Mouse (Mus musculus) lung, embryonic 14.5 days (tissue): ENCODE results near the gene Krt222. TPM values are rescaled to one million over a fixed set of nuclear protein-coding genes. Genes with fewer than 3 reads are reported as not detected.

Source experiments
- ATAC-seq: fragments of 200-750 bp; cut with Nextera tagmentation; 2 replicates; pipeline ENCODE4 v1.8.0; 2017; ENCODE audit warnings: mild to moderate bottlenecking, moderate TSS enrichment, moderate library complexity; ENCODE audit not compliant: insufficient read depth
- DNase-seq: peaks from one replicate; pipeline ENCODE4 v3.0.0-alpha.2; 2015
- H3K27ac ChIP-seq: fragments of 300-500 bp; sonication (generic); 2 replicates; pipeline ENCODE4 v1.5.1; 2014; ENCODE audit warnings: low read depth, mild to moderate bottlenecking, moderate library complexity
- H3K27me3 ChIP-seq: fragments of 300-500 bp; sonication (generic); 2 replicates; pipeline ENCODE4 v1.6.1; 2014; ENCODE audit warnings: low read length, control low read depth; ENCODE audit not compliant: insufficient read depth
- H3K36me3 ChIP-seq: fragments of 300-500 bp; sonication (generic); 2 replicates; pipeline ENCODE4 v1.6.1; 2014; ENCODE audit warnings: control low read depth; ENCODE audit not compliant: insufficient read depth
- H3K4me1 ChIP-seq: fragments of 300-500 bp; sonication (generic); 2 replicates; pipeline ENCODE4 v1.6.1; 2014; ENCODE audit warnings: antibody characterized with exemption, control low read depth; ENCODE audit not compliant: insufficient read depth
- H3K4me2 ChIP-seq: fragments of 300-500 bp; sonication (generic); 2 replicates; pipeline ENCODE4 v1.6.1; 2014; ENCODE audit warnings: mild to moderate bottlenecking
- H3K4me3 ChIP-seq: fragments of 300-500 bp; sonication (generic); 2 replicates; pipeline ENCODE4 v1.5.1; 2014; ENCODE audit warnings: low read depth, low read length
- H3K9ac ChIP-seq: fragments of 300-500 bp; sonication (generic); 2 replicates; pipeline ENCODE4 v1.6.1; 2014
- H3K9me3 ChIP-seq: fragments of 300-500 bp; sonication (generic); 2 replicates; pipeline ENCODE4 v1.6.1; 2016; ENCODE audit warnings: low read depth, low read length, control low read depth
- CTCF ChIP-seq: IDR thresholded peaks from 2 replicates; pipeline ENCODE4 v1.5.1; 2016; ENCODE audit warnings: antibody characterized with exemption, low read depth
- WGBS: fragments of 180-500 bp; shearing (Covaris S2); extraction: QIAGEN DNeasy Blood & Tissue Kit; methylation state at CpG from one replicate; pipeline ENCODE4 v1.1.7; 2014; 5-methylcytosine and 5-hydroxymethylcytosine counted together
- polyA plus RNA-seq: library from polyadenylated mRNA; unstranded; fragments of >200 nt; fragmentation: Nextera tagmentation; extraction: Ambion mirVana; gene quantifications from 2 replicates; pipeline ENCODE4 v1.2.1, GENCODE M21; 2014

Krt222 gene
- polyA plus RNA-seq, 1 experiment from 2014 or later = 0.14 TPM

DNA sequence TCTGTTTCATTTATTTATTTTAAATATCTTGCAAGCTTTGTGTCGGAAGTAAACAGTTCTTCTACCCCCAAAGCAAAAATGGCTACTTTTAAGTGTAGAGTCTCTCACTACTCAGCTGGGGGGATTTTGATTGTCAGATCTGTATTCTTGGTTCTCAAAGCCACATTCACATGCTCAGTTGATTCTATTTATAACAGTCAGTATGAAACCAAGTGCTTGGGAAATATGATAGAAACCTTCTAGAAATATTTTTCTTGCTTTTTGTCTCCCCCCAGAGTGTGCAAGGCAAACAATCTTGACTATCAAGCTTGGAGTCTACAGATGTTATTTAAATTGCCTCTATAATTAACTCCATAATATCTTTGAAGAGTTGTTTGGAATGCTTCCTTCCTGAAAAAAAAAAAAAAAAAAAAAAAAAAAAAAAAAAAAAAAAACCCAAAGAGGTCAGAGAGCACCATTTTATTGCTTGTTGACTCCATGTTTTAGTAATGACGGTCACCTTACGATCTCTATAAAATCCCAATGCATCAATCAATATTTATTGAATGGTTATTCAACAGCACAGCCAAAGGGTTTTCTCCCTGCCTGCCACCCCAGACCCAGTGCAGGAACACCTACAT is 575 bp downstream of the Krt222 start:
- WGBS = 46% methylated on average over 3 of the region's 3 CpGs
- Histone ChIP-seq H3K36me3 (no peaks in the 10 kb centered on the region), H3K27me3 (no peaks in the 10 kb centered on the region), H3K27ac (no peak overlapping the region), H3K4me2 (peak overlapping the region; percentile 54), H3K9ac (no peak overlapping the region; the same call in 1 of the 2 replicates), H3K9me3 (no peaks in the 10 kb centered on the region), H3K4me1 (no peaks in the 10 kb centered on the region), H3K4me3 (peak overlapping the region; percentile 17)
- TF ChIP-seq CTCF = no peak
- ATAC-seq (no peak), DNase-seq (no peak)

DNA sequence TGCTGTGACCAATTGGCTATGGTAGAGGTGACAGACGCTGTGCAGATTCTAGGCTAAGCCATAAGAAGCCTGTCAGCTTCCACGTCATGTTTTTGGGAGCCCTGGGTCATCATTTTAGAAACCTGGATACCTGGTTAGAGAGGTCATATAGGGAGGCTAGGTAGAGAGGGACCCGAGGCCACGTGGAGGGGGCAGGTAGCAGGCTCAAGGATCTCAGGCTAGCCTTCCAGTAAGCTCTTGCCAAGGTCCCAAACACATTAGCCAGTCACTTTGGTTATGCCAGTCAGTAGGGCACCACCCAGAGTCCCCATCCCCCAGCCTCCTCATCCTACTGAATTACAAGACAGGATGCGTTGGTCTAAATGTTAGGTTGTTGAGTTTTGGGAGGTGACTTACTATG is 1.8 kb downstream of the Krt222 start:
- Histone ChIP-seq H3K27ac (no peak overlapping the region), H3K4me3 (no peak overlapping the region), H3K36me3 (no peaks in the 10 kb centered on the region), H3K27me3 (no peaks in the 10 kb centered on the region), H3K4me1 (no peaks in the 10 kb centered on the region), H3K9ac (no peak overlapping the region), H3K4me2 (no peak overlapping the region), H3K9me3 (no peaks in the 10 kb centered on the region)
- WGBS = 64% methylated on average over 5 of the region's 5 CpGs
- DNase-seq (no peak), ATAC-seq (no peak)
- TF ChIP-seq CTCF = no peak

DNA sequence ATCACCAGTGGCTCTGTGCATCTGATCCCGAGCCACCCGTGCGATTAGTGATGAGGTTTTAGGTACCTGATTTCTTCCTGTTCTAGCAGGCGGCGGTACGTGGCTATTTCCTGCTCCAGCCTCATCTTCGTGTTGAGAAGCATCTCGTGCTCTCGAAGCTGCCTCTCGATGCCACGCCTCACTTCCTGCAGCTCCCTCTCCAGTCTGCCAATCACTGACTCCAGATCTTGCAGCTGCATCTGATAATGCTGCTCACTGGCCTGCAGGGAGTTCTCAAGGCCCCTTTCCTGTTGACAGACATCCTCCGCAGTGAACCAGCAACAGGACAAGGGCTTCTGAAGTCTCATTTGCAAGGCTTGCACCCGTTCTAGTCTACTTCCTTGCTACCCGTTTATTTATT is 5.4 kb downstream of the Krt222 start:
- H3K4me2 ChIP-seq = no peak overlapping the region
- H3K4me1 ChIP-seq = no peaks in the 10 kb centered on the region
- H3K9ac ChIP-seq = no peak overlapping the region
- no peak overlapping the region for H3K4me3 ChIP-seq
- no peaks in the 10 kb centered on the region for H3K36me3 ChIP-seq
- no peak for TF ChIP-seq CTCF
- H3K27ac ChIP-seq = no peak overlapping the region
- DNase-seq = peak; percentile 16
- no peaks in the 10 kb centered on the region for H3K9me3 ChIP-seq
- 52% methylated on average over 14 of the region's 14 CpGs for WGBS
- ATAC-seq = no peak
- no peaks in the 10 kb centered on the region for H3K27me3 ChIP-seq

DNA sequence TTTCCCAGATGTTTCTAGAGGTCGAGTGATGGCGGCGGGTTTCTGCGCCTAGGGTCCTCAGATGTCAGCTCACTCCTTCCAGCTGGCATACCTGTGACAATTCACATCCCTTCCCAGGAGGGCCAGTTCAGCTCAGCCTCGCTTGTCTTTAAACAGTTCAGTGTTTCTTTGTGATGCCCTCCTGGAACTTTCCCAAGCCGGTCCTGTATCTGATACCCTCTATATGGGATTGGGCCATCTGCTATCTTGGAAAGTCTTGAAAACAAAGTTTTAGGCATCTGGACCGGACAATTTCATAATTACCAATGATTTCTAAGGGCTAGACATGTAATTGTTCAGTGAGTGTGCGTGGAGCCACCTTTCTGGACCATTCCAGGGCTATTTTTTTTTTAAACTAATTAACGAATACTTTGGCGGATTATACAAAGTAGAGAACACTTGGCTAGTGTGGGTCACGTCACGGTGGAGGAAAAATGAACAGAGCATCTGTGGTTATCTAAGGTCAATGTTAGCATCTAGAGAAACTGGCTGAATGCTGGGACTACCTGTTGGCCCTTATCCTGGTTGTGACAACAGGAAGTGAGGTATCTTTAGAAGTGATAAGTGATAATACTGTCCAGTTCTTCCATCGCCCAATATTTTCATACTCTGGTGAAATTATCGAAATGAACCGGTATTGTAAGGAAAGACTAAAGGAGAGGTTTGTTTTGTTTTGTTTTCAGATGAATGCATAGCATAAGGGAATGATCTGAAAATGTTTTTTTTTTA is 12.7 kb downstream of the Krt222 start:
- ATAC-seq (peak; percentile 37; the same call in 1 of the 2 replicates), DNase-seq (peak; percentile 15)

DNA sequence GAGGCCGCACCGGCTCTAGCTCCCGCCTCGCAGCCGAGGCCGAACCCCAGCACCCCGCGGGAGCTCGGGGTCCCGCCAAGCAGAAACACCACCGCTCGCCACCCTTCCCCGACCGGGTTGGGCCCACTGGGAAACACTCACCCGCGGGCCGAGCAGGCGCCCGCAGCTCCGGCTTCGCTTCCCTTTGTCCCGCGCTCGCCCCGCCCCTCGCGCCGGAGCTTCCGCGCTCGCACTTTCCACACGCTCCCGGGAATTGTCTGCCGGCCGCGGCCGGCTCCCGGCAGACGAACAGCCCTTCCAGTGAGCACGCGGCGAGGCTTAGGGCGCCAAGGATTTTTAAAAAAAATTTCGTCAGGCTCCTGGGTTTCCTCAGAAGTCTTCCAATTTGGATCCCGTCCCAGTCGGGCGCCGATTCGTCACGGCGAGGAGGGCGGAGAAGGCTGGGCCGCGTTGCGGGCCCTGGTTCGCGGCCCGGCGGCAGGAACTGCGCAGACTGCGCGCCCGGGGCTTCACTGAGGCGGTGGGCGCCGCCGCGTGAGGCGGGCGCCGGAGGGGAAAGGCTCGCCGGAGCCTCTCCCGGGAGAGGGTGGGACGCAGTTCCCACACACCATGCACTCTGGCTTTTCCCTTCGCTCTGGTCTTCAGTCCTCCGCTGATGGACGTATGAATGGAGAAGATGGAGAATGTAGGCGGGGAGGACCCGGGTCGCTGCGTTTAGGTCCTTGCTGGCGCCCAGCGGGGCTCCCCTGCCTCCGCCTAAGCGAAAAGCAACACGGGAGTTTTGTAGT is 13.4 kb downstream of the Krt222 start, which contains the start of gene Smarce1:
TSS of gene Smarce1 (minus strand) at position 757 of the 788 bp plus-strand sequence.
- H3K4me2 ChIP-seq = peak within 1 kb of the TSS; percentile 83
- under 1% methylated on average over 87 of the region's 87 CpGs for WGBS

More for the DNA sequence above, 12.7 kb downstream of the Krt222 start:
- Histone ChIP-seq H3K9me3 (no peaks in the 10 kb centered on the region), H3K36me3 (peaks cover 18% of the 10 kb centered on the region), H3K4me3 (peak overlapping the region; percentile 72), H3K9ac (peak overlapping the region; percentile 99), H3K27ac (peak overlapping the region; percentile 100), H3K4me1 (peaks cover 4% of the 10 kb centered on the region; the same call in 1 of the 2 replicates), H3K27me3 (no peaks in the 10 kb centered on the region), H3K4me2 (peak overlapping the region; percentile 83)
- 17% methylated on average over 15 of the region's 15 CpGs for WGBS
- TF ChIP-seq CTCF = no peak

DNA sequence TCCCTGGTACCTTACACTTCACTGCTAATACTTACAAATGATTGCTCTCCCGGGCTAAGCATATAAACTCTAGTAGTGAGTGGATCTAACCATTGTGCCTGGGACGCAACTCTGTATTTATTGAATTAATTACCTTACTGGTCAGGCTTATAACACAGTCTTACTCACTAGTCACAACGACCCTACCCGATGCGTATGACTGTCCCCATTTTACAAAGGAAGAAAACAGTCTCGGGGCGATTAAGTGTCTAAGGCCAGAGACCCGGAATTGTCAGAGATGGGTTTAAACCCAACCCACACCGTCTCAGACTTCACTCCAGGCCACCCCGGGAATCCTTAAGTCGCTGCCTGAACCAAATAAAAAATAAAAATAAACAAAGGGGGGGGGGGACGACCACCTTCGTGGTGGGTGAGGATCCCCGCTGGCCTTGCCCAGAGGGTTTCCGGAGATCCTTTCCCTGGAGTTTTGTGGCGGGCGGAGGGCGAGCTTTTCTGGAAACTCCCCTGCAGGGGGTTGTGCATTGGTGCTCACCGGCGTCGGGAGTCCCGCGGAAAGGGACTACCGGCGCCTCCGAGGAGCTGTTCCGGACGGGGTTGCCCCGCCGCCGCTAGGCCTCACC is 14.1 kb downstream of the Krt222 start:
- Histone ChIP-seq H3K4me3 (peak overlapping the region; percentile 72), H3K4me2 (peak overlapping the region; percentile 83), H3K4me1 (peaks cover 4% of the 10 kb centered on the region; the same call in 1 of the 2 replicates), H3K9me3 (no peaks in the 10 kb centered on the region), H3K9ac (peak overlapping the region; percentile 99), H3K27me3 (no peaks in the 10 kb centered on the region), H3K36me3 (peaks cover 32% of the 10 kb centered on the region), H3K27ac (peak overlapping the region; percentile 100)
- TF ChIP-seq CTCF = no peak
- under 1% methylated on average over 31 of the region's 31 CpGs for WGBS
- DNase-seq = peak; percentile 52
- 0 out of 2 replicates have a peak, but pooled peaks have one; percentile 1 for ATAC-seq

More for the DNA sequence above, 13.4 kb downstream of the Krt222 start, which contains the start of gene Smarce1:
- no peaks in the 10 kb centered on the region for H3K27me3 ChIP-seq
- peak within 1 kb of the TSS; percentile 99 for H3K9ac ChIP-seq
- ATAC-seq = peak; percentile 88
- H3K27ac ChIP-seq = peak within 1 kb of the TSS; percentile 100
- TF ChIP-seq CTCF = no peak
- H3K9me3 ChIP-seq = no peaks in the 10 kb centered on the region
- H3K36me3 ChIP-seq = peaks cover 25% of the 10 kb centered on the region
- H3K4me3 ChIP-seq = peak within 1 kb of the TSS; percentile 72
- DNase-seq = peak; percentile 91
- peaks cover 4% of the 10 kb centered on the region; the same call in 1 of the 2 replicates for H3K4me1 ChIP-seq
